Mouse (Mus musculus): ENCODE measurements around the gene Retnla. TPM values are rescaled to one million over a fixed set of nuclear protein-coding genes. Genes with fewer than 3 reads are reported as not detected.

The Retnla gene
- polyA plus RNA-seq (2015; fragmentation: Nextera tagmentation; extraction: Ambion mirVana): not detected in 2 replicates

- ATAC-seq (ENCODE audit: low read depth): no peak
- Histone ChIP-seq H3K4me1 (replicated peaks) (no peaks in the 10 kb centered on the region), H3K27ac (replicated peaks) (no peak within 1 kb of the TSS), H3K27me3 (no peaks in the 10 kb centered on the region), H3K9ac (no peak within 1 kb of the TSS), H3K9me3 (no peaks in the 10 kb centered on the region), H3K4me3 (no peak within 1 kb of the TSS), H3K4me2 (no peak within 1 kb of the TSS), H3K36me3 (no peaks in the 10 kb centered on the region)
- WGBS: 87% methylated on average over 3 of the region's 3 CpGs
Measured at GRCm38 (mm10) chr16:48842266-48842665, at the start of gene Retnla. Retnla (plus strand) TSS chr16:48842551.

- H3K27me3 ChIP-seq: no peaks in the 10 kb centered on the region
- no peak overlapping the region for H3K4me2 ChIP-seq
- H3K27ac ChIP-seq (replicated peaks): no peak overlapping the region
- H3K9me3 ChIP-seq: no peaks in the 10 kb centered on the region
- H3K36me3 ChIP-seq: no peaks in the 10 kb centered on the region
- no peak overlapping the region for H3K9ac ChIP-seq
- H3K4me1 ChIP-seq (replicated peaks): no peaks in the 10 kb centered on the region
- H3K4me3 ChIP-seq: no peak overlapping the region
- no peak for ATAC-seq (ENCODE audit: low read depth)
- 79% methylated on average over 3 of the region's 3 CpGs for WGBS
Measured at GRCm38 (mm10) chr16:48798285-48798684, 44.1 kb upstream of the Retnla start.

GRCm38 (mm10) chr16:48799470-48799869 is 42.9 kb upstream of the Retnla start:
- ATAC-seq (ENCODE audit: low read depth): no peak
- no peak overlapping the region for H3K4me2 ChIP-seq
- no peak overlapping the region for H3K9ac ChIP-seq
- no peaks in the 10 kb centered on the region for H3K36me3 ChIP-seq
- no peaks in the 10 kb centered on the region for H3K9me3 ChIP-seq
- H3K27me3 ChIP-seq: no peaks in the 10 kb centered on the region
- H3K27ac ChIP-seq (replicated peaks): no peak overlapping the region
- 82% methylated on average over 3 of the region's 3 CpGs for WGBS
- no peaks in the 10 kb centered on the region for H3K4me1 ChIP-seq (replicated peaks)
- H3K4me3 ChIP-seq: no peak overlapping the region

GRCm38 (mm10) chr16:48800906-48801305 is 41.4 kb upstream of the Retnla start:
- Histone ChIP-seq H3K9me3 (no peaks in the 10 kb centered on the region), H3K4me2 (no peak overlapping the region), H3K4me3 (no peak overlapping the region), H3K27ac (replicated peaks) (no peak overlapping the region), H3K9ac (no peak overlapping the region), H3K27me3 (no peaks in the 10 kb centered on the region), H3K36me3 (no peaks in the 10 kb centered on the region), H3K4me1 (replicated peaks) (no peaks in the 10 kb centered on the region)
- 89% methylated on average over 2 of the region's 2 CpGs for WGBS
- ATAC-seq (ENCODE audit: low read depth): no peak

DNA sequence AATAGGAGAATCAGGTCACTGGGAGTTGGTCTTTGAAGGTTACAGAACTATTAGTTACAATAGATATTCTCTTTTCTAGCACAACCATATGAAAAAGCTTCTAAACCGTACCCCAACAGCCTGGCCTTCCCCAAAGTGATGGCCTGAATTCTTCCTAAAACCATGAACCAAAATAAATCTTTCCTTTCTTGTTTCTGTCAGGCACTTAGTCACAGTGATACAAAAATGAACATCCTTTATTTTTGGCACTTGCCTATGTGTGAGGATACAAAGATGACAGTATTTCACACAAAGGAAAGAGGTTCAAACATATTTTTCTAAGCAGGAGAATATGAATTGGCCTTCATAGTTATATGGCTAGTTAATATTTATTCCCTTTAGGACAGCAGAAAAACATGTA is 36.9 kb upstream of the Retnla start:
- ATAC-seq (ENCODE audit: low read depth): no peak
- no peaks in the 10 kb centered on the region for H3K36me3 ChIP-seq
- H3K9me3 ChIP-seq: no peaks in the 10 kb centered on the region
- no peak overlapping the region for H3K4me3 ChIP-seq
- H3K27ac ChIP-seq (replicated peaks): no peak overlapping the region
- no peak overlapping the region for H3K4me2 ChIP-seq
- no peak overlapping the region for H3K9ac ChIP-seq
- WGBS: 77% methylated on average over 1 of the region's 1 CpGs
- no peaks in the 10 kb centered on the region for H3K27me3 ChIP-seq
- H3K4me1 ChIP-seq (replicated peaks): no peaks in the 10 kb centered on the region

- H3K9me3 ChIP-seq: no peaks in the 10 kb centered on the region
- 85% methylated on average over 1 of the region's 1 CpGs for WGBS
Measured at GRCm38 (mm10) chr16:48806521-48806920, 35.8 kb upstream of the Retnla start.

GRCm38 (mm10) chr16:48809374-48809773 is 33.0 kb upstream of the Retnla start:
- Histone ChIP-seq H3K9me3 (no peaks in the 10 kb centered on the region), H3K4me1 (replicated peaks) (no peaks in the 10 kb centered on the region), H3K36me3 (no peaks in the 10 kb centered on the region), H3K27ac (replicated peaks) (no peak overlapping the region), H3K27me3 (no peaks in the 10 kb centered on the region), H3K9ac (no peak overlapping the region), H3K4me2 (no peak overlapping the region), H3K4me3 (no peak overlapping the region)
- WGBS: 55% methylated on average over 2 of the region's 2 CpGs
- no peak for ATAC-seq (ENCODE audit: low read depth)

More at GRCm38 (mm10) chr16:48806521-48806920, 35.8 kb upstream of the Retnla start:
- ATAC-seq (ENCODE audit: low read depth): no peak
- Histone ChIP-seq H3K36me3 (no peaks in the 10 kb centered on the region), H3K4me3 (no peak overlapping the region), H3K27me3 (no peaks in the 10 kb centered on the region), H3K27ac (replicated peaks) (no peak overlapping the region), H3K4me2 (no peak overlapping the region), H3K4me1 (replicated peaks) (no peaks in the 10 kb centered on the region), H3K9ac (no peak overlapping the region)

DNA sequence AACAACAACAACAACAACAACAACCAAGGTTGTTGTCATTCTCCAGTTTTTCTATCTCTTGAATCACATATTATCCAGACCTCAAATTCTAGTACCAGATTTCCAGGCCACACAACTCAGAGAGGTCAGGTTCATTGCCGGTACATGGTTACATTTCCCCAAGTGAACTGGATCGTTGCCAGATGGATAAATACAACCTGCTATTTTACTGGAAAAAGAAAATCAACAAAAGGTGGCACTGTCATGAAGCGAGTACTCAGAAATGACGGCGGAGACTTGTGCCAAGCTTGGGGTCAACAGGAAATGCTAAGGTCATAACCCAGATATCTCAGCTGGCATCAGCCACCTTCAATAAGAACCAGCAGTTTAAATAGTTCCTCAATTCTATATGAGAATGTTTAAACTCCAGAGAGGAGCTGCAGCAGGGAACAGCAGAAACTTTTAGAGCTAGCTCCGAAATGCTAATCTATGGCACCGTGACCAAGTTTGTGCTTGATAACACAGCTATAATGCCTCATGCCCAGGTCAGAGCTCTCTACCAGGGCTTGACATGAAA is 30.4 kb upstream of the Retnla start:
- Histone ChIP-seq H3K4me2 (no peak overlapping the region), H3K9me3 (no peaks in the 10 kb centered on the region), H3K4me3 (no peak overlapping the region), H3K27ac (replicated peaks) (no peak overlapping the region), H3K27me3 (no peaks in the 10 kb centered on the region), H3K9ac (no peak overlapping the region), H3K4me1 (replicated peaks) (no peaks in the 10 kb centered on the region), H3K36me3 (no peaks in the 10 kb centered on the region)
- no peak for ATAC-seq (ENCODE audit: low read depth)
- WGBS: 83% methylated on average over 7 of the region's 7 CpGs

DNA sequence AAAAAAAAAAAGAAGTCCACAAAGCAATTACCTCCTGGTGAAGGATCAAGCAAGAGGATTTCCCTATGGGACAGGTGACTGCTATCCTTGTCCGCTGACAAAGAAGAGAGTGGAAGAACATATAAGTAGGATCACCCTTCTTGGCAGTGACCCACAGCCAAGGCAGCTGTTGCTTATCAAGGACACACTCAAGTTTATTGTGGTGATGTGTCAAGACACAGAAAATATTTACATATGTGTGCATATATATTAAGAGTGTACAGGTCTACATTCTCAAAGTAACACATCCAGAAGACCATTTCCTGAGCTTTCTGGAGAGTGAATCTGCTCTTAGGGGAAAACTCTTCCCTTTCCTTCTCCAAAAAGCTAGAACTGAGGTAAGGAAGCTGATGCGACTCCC is 25.7 kb upstream of the Retnla start, which contains the start of gene Retnlb:
Gene Retnlb (plus strand): TSS at position 162 of the 400 bp plus-strand sequence.
- Histone ChIP-seq H3K4me1 (replicated peaks) (no peaks in the 10 kb centered on the region), H3K9me3 (no peaks in the 10 kb centered on the region), H3K27ac (replicated peaks) (no peak within 1 kb of the TSS), H3K27me3 (no peaks in the 10 kb centered on the region), H3K36me3 (no peaks in the 10 kb centered on the region), H3K4me3 (no peak within 1 kb of the TSS), H3K4me2 (no peak within 1 kb of the TSS), H3K9ac (no peak within 1 kb of the TSS)
- 99% methylated on average over 2 of the region's 2 CpGs for WGBS
- ATAC-seq (ENCODE audit: low read depth): no peak

DNA sequence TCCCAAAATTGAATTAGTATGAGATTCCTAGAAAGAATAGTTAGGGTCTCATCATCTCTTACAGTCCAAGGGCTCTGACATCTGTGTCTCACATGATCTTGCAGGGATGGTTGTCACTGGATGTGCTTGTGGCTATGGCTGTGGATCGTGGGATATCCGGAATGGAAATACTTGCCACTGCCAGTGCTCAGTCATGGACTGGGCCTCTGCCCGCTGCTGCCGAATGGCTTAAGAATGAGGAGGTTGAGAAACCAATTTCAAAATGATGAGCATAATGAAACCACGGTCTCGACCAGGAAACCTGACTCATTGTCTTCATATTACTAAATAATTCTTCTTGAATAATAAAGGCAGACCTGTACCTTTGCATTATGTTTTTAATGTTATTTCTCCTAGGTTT is 23.8 kb upstream of the Retnla start:
- no peak for ATAC-seq (ENCODE audit: low read depth)
- Histone ChIP-seq H3K4me1 (replicated peaks) (no peaks in the 10 kb centered on the region), H3K36me3 (no peaks in the 10 kb centered on the region), H3K4me3 (no peak overlapping the region), H3K4me2 (no peak overlapping the region), H3K9me3 (no peaks in the 10 kb centered on the region), H3K9ac (no peak overlapping the region), H3K27me3 (no peaks in the 10 kb centered on the region), H3K27ac (replicated peaks) (no peak overlapping the region)
- WGBS: 91% methylated on average over 6 of the region's 6 CpGs

- ATAC-seq (ENCODE audit: low read depth): no peak
Measured at GRCm38 (mm10) chr16:48826474-48826873, 15.9 kb upstream of the Retnla start.

GRCm38 (mm10) chr16:48827625-48828024 is 14.7 kb upstream of the Retnla start:
- no peaks in the 10 kb centered on the region for H3K9me3 ChIP-seq
- no peak overlapping the region for H3K4me3 ChIP-seq
- no peak overlapping the region for H3K27ac ChIP-seq (replicated peaks)
- H3K27me3 ChIP-seq: no peaks in the 10 kb centered on the region
- H3K9ac ChIP-seq: no peak overlapping the region
- ATAC-seq (ENCODE audit: low read depth): no peak
- H3K4me1 ChIP-seq (replicated peaks): no peaks in the 10 kb centered on the region
- H3K4me2 ChIP-seq: no peak overlapping the region
- 43% methylated on average over 1 of the region's 1 CpGs for WGBS
- H3K36me3 ChIP-seq: no peaks in the 10 kb centered on the region

More at GRCm38 (mm10) chr16:48826474-48826873, 15.9 kb upstream of the Retnla start:
- WGBS: 85% methylated on average over 3 of the region's 3 CpGs
- H3K4me2 ChIP-seq: no peak overlapping the region
- H3K4me3 ChIP-seq: no peak overlapping the region
- H3K27me3 ChIP-seq: no peaks in the 10 kb centered on the region
- H3K36me3 ChIP-seq: no peaks in the 10 kb centered on the region
- no peaks in the 10 kb centered on the region for H3K9me3 ChIP-seq
- no peak overlapping the region for H3K9ac ChIP-seq
- no peak overlapping the region for H3K27ac ChIP-seq (replicated peaks)
- H3K4me1 ChIP-seq (replicated peaks): no peaks in the 10 kb centered on the region

- Histone ChIP-seq H3K9me3 (no peaks in the 10 kb centered on the region), H3K4me1 (replicated peaks) (no peaks in the 10 kb centered on the region), H3K36me3 (no peaks in the 10 kb centered on the region), H3K27ac (replicated peaks) (no peak overlapping the region), H3K27me3 (no peaks in the 10 kb centered on the region), H3K4me2 (no peak overlapping the region), H3K9ac (no peak overlapping the region), H3K4me3 (no peak overlapping the region)
- WGBS: 85% methylated on average over 4 of the region's 4 CpGs
- ATAC-seq (ENCODE audit: low read depth): no peak
Measured at GRCm38 (mm10) chr16:48829060-48829459, 13.3 kb upstream of the Retnla start.

Measured in neural tube, embryonic 13.5 days (tissue).